Mouse (Mus musculus) heart, embryonic 16.5 days (tissue): Measurements from ENCODE around the gene Chil1. TPM values are rescaled to one million over a fixed set of nuclear protein-coding genes. Genes with fewer than 3 reads are reported as not detected.
A peak's percentile ranks its signal among the peaks of the same experiment; 100 is the strongest.

Experiments
- ATAC-seq: fragments of 200-750 bp; cut with Nextera tagmentation; replicated peaks from 2 replicates; pipeline ENCODE4 v1.8.0; 2017; ENCODE audit warnings: moderate number of reproducible peaks; ENCODE audit not compliant: insufficient read depth, low FRiP score; ENCODE audit errors: extremely low read depth
- H3K27ac ChIP-seq: fragments of 300-500 bp; sonication (generic); 2 replicates; pipeline ENCODE4 v1.5.1; 2014; ENCODE audit warnings: mild to moderate bottlenecking, low read length, control low read depth, moderate library complexity
- H3K27me3 ChIP-seq: fragments of 300-500 bp; sonication (generic); 2 replicates; pipeline ENCODE4 v1.6.1; 2014; ENCODE audit warnings: low read length, mixed read lengths; ENCODE audit not compliant: control insufficient read depth, insufficient read depth
- H3K36me3 ChIP-seq: fragments of 300-500 bp; sonication (generic); 2 replicates; pipeline ENCODE4 v1.6.1; 2014; ENCODE audit not compliant: control insufficient read depth, insufficient read depth
- H3K4me1 ChIP-seq: fragments of 300-500 bp; sonication (generic); 2 replicates; pipeline ENCODE4 v1.6.1; 2014; ENCODE audit warnings: low read length, mixed read lengths; ENCODE audit not compliant: control insufficient read depth, insufficient read depth
- H3K4me2 ChIP-seq: fragments of 300-500 bp; sonication (generic); 2 replicates; pipeline ENCODE4 v1.6.1; 2014; ENCODE audit warnings: low read depth, mild to moderate bottlenecking, control low read depth, low read length
- H3K4me3 ChIP-seq: fragments of 300-500 bp; sonication (generic); 2 replicates; pipeline ENCODE4 v1.5.1; 2014; ENCODE audit warnings: mild to moderate bottlenecking, control low read depth, low read length
- H3K9ac ChIP-seq: fragments of 300-500 bp; sonication (generic); 2 replicates; pipeline ENCODE4 v1.6.1; 2014; ENCODE audit warnings: low read length, control low read depth
- H3K9me3 ChIP-seq: fragments of 300-500 bp; sonication (generic); replicated peaks from 2 replicates; pipeline ENCODE4 v1.6.1; 2016; ENCODE audit warnings: low read length; ENCODE audit not compliant: control insufficient read depth
- WGBS: fragments of 180-500 bp; shearing (Covaris S2); extraction: QIAGEN DNeasy Blood & Tissue Kit; methylation state at CpG from one replicate; pipeline ENCODE4 v1.1.7; 2014; 5-methylcytosine and 5-hydroxymethylcytosine counted together
- polyA plus RNA-seq: library from polyadenylated mRNA; unstranded; fragments of >200 nt; fragmentation: Nextera tagmentation; extraction: Ambion mirVana; gene quantifications from 2 replicates; pipeline ENCODE4 v1.2.1, GENCODE M21; 2015

Chil1 gene
- polyA plus RNA-seq, 1 experiment from 2014 or later, result 1.2 TPM

DNA sequence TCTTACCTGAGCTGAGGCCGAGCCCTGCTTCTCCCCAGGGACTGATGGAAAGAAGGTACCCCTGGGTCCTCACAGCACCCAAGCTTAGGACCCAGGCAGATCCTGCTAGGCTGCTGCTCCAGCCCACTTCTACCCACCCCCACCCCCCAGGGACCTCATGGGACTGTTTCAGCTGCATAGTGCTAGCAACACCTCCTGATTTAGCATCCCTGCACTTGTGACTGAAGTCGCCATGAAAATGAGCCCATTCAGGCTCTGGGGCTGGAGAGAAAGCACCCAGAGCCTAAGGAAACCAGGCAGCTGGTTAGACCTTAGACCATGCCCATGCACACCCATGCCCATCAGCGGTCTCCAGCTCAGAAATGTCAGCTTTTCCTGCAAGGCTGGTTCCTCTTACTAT lies 36.0 kb downstream of the Chil1 start:
- Histone ChIP-seq H3K27me3 (no peaks in the 10 kb centered on the region), H3K4me2 (no peak overlapping the region), H3K9ac (no peak overlapping the region), H3K4me1 (peaks cover 27% of the 10 kb centered on the region), H3K4me3 (no peak overlapping the region), H3K36me3 (no peaks in the 10 kb centered on the region), H3K9me3 (no peaks in the 10 kb centered on the region), H3K27ac (no peak overlapping the region)
- ATAC-seq, result no peak
- 72% methylated on average over 3 of the region's 3 CpGs for WGBS

DNA sequence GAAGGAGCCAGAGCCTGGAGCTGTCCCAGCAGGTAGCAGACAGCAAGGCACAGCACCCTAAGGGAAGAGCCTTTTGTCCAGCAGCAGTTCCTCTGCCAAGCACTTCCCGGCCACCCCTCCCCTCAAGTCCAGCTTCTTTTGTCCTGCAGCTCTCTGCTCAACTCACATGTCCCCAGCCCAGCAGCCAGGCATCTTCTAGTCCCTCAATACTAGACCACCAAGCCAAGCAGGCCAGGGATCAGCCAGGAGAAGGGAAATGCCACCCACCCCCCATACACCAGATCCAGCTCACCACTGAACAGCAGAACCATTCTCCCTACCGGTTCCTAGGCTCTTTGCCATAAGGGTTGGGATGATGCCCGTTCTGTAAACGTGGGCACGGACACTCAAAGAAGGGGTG lies 37.6 kb downstream of the Chil1 start:
- Histone ChIP-seq H3K27me3 (no peaks in the 10 kb centered on the region), H3K9ac (no peak overlapping the region), H3K4me3 (no peak overlapping the region), H3K36me3 (no peaks in the 10 kb centered on the region), H3K4me1 (peaks cover 27% of the 10 kb centered on the region), H3K4me2 (no peak overlapping the region), H3K9me3 (no peaks in the 10 kb centered on the region), H3K27ac (no peak overlapping the region)
- ATAC-seq, result no peak
- 82% methylated on average over 5 of the region's 5 CpGs for WGBS

DNA sequence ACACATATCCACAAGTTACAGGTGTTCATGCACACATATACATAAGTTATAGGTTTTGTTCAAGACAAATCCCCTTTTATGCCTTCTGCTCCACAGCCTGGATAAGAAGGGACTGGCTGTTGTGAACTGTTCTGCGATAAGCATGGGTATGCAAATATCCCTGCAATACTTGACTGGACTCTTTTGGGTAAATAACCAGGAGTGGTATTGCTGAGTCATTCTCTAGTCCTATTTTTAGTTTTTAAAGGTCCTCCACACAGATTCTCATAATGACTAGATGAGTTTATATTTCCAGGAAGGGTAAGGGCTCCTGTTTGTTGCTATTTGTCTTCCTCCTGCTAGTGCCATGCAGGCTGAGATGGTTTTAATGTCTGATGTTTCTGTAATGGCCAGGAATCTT lies 39.2 kb downstream of the Chil1 start:
- ATAC-seq, result no peak
- no peak overlapping the region for H3K4me3 ChIP-seq
- H3K36me3 ChIP-seq, result no peaks in the 10 kb centered on the region
- no peaks in the 10 kb centered on the region for H3K27me3 ChIP-seq
- H3K9me3 ChIP-seq, result no peaks in the 10 kb centered on the region
- 61% methylated on average over 1 of the region's 1 CpGs for WGBS
- no peak overlapping the region for H3K9ac ChIP-seq
- no peak overlapping the region for H3K27ac ChIP-seq
- H3K4me1 ChIP-seq, result peaks cover 23% of the 10 kb centered on the region
- no peak overlapping the region for H3K4me2 ChIP-seq

DNA sequence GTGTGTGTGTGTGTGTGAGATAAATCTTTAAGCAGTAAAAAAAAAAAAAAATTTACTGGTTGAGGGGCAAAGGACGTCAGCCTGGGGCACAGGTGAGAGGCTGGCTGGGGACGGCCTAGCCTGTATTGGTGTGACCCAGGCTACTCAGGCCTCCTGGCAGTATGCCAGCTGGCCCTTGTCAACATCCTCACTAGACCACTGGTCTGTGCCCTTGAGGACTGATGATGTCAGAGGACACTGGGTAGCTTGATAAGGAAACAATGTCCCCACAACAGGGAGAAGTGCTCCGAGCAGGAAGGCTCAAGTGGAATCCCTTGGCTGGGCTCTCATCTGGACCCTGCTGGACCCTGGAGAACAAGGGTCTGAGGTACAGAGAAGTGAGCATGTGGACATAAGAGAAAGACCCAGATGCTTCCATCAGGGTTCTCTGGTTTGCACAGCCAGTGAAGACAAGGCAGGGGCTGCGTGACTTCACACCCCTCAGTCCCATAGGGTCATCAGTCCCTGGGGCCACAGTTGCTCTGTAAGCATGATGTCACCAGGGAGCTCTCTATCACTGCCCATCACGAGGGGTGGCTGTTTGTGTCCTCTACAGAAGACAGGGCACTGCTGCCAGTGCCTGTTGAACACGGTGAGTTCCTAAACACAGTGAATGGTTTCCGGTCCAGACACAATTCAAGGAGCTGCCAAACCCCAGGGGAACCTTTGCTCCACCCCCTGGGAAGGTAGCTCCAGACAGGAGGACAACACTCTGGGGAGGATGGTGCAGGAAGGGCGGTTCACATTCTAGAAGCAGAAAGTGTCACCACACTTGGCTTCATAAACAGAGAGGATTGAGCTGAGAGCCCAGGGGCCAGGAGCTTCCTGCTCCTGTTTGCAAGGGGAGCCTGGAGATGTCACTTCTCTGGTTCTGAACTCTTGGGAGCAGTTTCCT lies 40.4 kb downstream of the Chil1 start:
- WGBS, result 22% methylated on average over 8 of the region's 8 CpGs

DNA sequence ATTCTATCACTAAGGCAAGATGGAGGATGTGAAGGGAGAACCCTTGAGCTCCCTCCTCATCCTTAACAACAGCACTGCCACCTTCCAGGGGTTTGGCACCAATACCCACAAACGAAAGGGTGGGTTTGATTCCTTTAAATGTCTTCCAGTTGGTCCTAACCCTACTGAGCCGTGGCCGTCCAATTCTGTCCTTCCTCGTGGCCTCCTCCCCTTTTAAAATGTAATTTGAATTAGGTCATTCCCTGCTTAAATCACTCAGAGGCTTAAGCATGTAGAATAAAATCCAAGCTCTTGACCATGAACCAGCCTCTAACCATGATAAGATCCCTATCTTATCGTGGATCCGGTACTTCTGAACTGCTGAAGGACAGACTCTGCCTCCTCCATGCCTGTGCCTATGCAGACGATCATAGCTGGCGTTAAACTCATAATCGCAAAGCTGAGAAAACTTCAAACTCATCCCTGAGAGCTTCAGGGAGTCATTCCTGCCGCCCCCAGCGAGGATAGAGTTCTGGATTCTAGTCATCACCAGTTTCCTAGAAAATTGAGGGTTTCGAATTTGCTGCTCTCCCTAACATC lies 42.8 kb downstream of the Chil1 start:
- Histone ChIP-seq H3K9me3 (no peaks in the 10 kb centered on the region), H3K9ac (no peak overlapping the region), H3K36me3 (no peaks in the 10 kb centered on the region), H3K27ac (no peak overlapping the region), H3K4me2 (no peak overlapping the region), H3K4me3 (no peak overlapping the region), H3K27me3 (no peaks in the 10 kb centered on the region), H3K4me1 (peaks cover 17% of the 10 kb centered on the region)
- WGBS, result 83% methylated on average over 12 of the region's 12 CpGs
- no peak for ATAC-seq

More for the DNA sequence above, 40.4 kb downstream of the Chil1 start:
- Histone ChIP-seq H3K36me3 (no peaks in the 10 kb centered on the region), H3K4me2 (peak overlapping the region; percentile 8; the same call in 1 of the 2 replicates), H3K4me3 (no peak overlapping the region), H3K4me1 (peaks cover 20% of the 10 kb centered on the region), H3K9ac (0 out of 2 replicates have a peak overlapping the region, but pooled peaks have one; percentile 46), H3K9me3 (no peaks in the 10 kb centered on the region), H3K27me3 (no peaks in the 10 kb centered on the region), H3K27ac (peak overlapping the region; percentile 87)
- ATAC-seq, result peak; percentile 93

DNA sequence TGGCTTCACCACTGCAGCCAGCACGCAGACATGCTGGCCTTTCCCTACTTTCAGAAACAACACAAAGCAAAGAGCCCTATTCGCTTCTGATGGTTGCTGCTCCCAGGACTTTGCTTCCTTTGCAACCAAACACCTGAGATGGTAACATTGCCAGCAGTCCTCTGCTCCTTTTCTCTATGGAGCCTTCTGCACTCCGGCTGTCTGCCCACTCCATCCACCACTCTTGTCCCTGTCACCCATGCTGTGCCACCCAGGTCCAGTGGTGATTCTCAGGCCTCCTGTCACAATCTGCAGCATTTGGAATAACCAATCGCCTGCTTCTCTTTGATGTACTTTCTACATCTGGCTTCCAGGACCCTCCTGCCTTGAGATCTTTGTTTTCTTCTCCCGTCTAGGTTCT lies 43.4 kb downstream of the Chil1 start:
- Histone ChIP-seq H3K4me2 (no peak overlapping the region), H3K36me3 (no peaks in the 10 kb centered on the region), H3K9me3 (no peaks in the 10 kb centered on the region), H3K27me3 (no peaks in the 10 kb centered on the region), H3K9ac (no peak overlapping the region), H3K4me1 (peaks cover 20% of the 10 kb centered on the region), H3K4me3 (no peak overlapping the region), H3K27ac (no peak overlapping the region)
- WGBS, result 84% methylated on average over 5 of the region's 5 CpGs
- ATAC-seq, result no peak

DNA sequence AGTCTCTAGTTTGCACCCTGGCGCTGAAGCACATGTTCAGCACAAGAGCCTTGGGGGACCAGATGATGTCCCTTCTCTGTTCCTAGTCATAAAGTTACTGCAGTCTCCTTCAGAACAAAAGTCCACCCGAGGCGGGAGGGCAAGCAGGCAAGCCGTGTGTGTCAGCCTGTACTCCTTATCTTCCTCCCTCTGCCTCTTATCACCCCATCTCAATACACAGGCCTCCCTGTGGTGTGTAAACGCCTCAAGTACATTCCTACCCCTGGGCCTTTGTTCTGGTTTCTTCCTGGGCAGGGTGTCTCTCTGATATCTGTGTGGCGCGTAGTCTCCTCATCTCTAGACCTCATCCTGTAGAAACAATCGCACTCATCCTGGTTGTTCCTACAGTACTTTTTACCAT lies 44.8 kb downstream of the Chil1 start:
- Histone ChIP-seq H3K9me3 (no peaks in the 10 kb centered on the region), H3K4me2 (no peak overlapping the region), H3K4me3 (no peak overlapping the region), H3K4me1 (peaks cover 33% of the 10 kb centered on the region), H3K27ac (no peak overlapping the region), H3K36me3 (no peaks in the 10 kb centered on the region), H3K27me3 (no peaks in the 10 kb centered on the region), H3K9ac (no peak overlapping the region)
- 51% methylated on average over 8 of the region's 8 CpGs for WGBS
- no peak for ATAC-seq

DNA sequence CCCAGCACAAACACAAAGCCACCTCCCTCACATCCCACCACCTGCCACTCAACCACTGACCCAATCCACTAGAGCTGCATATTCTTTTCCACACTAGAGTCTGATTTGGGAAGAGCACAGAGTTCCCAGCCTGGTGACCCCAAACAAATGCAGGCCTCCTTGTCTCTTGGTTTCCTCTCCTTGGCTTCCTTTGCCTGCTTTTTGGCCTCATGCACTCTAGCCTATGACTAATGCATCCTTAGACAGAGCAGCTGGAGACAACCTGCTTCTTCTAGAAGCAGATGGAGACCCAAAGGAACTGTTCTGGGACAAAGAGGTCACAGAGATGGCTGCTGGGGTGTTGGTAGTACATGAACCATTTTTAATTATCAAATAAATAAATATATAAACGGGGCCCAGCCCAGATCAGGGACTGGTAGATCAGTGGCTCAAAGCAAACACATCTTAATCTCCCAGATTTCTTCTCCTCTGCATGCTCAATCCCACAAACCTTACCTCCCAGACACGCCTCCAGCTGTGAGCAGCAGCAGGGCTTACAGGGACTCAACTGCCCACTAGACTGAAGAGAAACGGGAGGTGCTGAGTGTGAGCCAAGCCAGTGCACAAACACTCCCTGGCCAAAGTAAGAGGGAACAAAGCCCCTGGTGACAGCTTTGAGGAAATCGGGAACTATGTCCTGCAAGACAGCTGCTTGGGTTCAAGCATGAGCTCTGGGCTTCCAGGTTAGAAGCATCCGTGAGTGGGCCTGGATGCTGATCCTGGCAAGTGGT lies 48.0 kb downstream of the Chil1 start:
- H3K4me1 ChIP-seq, result peaks cover 41% of the 10 kb centered on the region
- no peak overlapping the region for H3K4me2 ChIP-seq
- ATAC-seq, result no peak
- 53% methylated on average over 5 of the region's 5 CpGs for WGBS
- no peaks in the 10 kb centered on the region for H3K9me3 ChIP-seq
- no peaks in the 10 kb centered on the region for H3K36me3 ChIP-seq
- peak overlapping the region; percentile 73 for H3K27ac ChIP-seq
- H3K4me3 ChIP-seq, result no peak overlapping the region
- no peak overlapping the region for H3K9ac ChIP-seq
- H3K27me3 ChIP-seq, result peaks cover 8% of the 10 kb centered on the region
